Mouse (Mus musculus) induced T-regulatory cell, adult 2 months (primary cell): ENCODE data around the gene Mettl27.
"Not testable (repeated sequence)": the region's sequence is repeated elsewhere in the genome, so short reads cannot be mapped to it uniquely, and the experiment has no call there.

Experiments
- DNase-seq: peaks from one replicate; pipeline ENCODE4 v3.0.0-alpha.2; 2012; ENCODE audit warnings: low read depth

The Mettl27 gene

DNA sequence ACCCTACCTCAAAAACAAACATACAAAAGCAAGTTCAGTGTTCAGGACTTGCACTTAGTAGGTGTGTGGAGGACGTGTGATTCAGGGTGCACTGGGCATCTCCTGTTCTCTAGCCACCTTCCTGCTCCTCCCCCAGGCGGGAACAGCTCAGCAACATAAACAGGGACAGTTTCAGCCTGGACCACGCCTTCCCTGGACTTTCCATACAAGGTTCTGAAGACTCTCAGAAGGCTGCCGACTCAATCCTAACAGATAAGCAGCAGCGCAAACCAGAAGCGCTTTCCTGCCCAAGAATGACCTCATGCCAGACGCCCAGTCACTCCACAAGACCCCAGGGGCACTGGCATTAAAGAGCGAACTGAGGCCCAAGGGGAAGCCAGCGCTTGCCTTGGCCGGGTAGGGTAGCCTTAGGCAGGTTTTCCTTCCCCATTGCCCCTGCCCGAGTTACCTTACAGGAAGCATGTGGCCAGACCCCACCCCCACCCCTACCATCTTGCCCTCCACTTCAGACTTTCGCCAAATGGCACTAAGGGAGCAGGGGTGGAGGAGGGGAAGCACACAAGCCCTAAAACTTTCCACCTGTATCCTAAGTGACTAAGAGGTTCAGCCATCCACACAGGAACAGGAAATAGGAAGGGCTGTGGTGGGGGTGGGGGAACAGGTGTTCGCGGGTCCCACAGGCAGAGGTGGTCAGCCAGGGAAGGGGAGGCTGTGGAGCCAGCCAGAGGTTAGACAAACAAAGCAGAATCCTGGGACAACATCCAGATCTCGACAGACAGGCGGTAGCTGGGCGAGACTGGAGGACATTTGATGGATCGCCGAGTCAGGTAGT, 19.1 kb downstream of the Mettl27 start:
- DNase-seq: no peak

DNA sequence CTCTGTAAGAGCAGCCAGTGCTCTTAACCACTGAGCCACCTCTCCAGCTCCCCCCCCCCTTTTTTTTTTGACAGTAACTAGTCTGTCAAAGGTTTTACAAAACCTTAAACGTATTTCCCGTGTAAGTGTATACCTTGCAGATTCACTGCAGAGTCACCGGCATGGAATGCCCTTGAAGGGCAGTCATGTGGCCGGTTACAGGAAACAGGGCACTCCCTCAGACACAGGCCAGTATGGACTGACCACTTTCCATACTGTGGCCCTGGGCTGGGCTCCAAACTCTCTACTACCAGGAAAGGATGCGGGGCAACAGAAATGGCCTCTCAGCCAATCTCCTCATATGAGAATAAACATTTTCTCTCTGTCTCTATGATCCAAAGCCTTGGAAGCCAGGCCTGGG, 23.3 kb downstream of the Mettl27 start:
- no peak for DNase-seq

DNA sequence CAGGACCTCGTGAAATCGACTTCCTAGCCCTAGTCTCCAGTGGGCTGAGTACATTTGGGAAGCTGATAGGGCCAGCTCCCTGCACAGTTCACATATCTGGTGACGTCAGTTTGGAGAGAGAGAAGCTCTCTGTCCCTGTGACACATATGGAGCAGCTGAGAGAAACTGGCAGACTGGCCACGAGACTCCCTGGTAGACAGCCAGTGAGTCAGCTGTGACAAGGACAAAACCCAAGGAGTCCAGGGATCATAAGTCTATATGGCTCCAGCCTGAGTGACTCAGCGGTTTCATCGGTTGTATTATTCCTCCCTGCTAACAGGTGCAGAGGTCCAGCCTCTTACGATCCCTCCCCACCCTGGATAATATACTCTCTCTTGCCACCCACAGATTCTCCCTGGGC, 26.9 kb downstream of the Mettl27 start:
- no peak for DNase-seq

DNA sequence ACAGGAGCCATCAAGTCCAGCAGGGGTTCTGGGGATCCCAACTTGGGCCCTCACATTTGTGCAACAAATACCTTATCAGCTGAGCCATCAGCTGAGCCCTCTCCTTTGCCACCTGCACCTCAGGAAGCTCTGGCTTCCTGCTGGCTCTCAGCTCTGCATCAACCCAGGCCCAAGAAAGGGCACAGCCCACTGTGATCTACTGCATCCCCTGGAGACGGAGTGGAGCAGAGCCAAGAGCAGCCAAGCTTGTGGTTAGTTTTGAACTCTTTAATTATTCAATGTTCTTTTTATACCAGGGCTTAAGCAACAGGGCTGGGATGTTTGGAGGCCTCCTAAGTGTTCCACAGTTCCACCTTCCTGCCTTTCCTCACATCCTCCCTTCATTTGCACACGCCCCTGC, 28.3 kb downstream of the Mettl27 start:
- DNase-seq: no peak

DNA sequence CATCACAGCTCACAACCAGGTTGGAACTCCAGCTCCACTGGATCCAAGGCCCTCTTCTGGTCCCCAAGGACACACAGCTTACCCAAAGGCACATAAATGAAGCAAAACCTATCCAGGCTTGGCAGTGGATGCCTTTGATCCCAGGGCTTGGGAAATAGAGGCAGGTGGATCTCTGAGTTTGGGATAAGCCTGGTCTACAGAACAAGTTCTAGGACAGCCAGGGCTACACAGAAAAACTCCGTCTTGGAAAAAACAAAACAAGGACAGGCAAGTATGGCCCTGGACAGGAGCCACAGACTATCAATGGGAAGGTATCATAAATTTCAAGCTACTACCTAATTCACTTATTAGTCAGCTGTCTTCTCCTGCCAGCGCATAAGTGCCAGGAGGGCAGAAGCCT, 29.4 kb downstream of the Mettl27 start:
- no peak for DNase-seq

DNA sequence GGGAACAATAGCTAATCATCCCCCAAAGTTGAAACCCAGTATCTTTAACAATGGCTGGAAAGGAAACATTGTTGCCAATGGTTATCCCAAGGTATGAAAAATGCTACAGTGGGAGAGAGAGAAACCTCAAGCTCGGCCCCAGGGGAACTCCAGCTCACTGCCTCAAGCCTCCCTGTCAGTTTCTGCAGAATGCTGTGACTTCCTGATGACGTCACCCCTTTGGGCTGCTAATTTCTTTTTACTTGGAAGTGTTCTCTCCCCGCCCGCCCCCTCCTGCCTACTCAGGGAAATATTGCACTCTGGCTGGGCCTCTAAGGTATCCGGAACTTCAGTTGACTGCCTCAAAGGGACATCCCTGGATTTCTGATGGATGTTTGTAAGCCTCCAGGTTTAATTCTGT, 31.4 kb downstream of the Mettl27 start:
- no peak for DNase-seq

DNA sequence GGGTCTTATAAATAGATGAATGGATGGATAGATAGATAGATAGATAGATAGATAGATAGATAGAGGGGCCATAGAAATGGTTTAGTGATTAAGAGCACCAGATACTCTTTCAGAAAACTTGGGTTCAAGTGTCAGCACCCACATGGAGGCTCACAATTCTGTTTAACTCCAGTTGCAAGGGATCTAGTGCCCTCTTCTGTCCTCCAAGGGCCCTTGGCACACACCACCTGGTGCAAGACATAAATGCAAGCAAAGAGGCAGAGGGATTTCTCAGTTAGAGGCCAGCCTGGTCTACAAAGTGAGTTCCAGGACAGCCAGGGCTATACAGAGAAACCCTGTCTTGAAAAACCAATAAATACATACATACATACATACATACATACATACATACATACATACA, 32.5 kb downstream of the Mettl27 start:
- DNase-seq: not testable (repeated sequence)

DNA sequence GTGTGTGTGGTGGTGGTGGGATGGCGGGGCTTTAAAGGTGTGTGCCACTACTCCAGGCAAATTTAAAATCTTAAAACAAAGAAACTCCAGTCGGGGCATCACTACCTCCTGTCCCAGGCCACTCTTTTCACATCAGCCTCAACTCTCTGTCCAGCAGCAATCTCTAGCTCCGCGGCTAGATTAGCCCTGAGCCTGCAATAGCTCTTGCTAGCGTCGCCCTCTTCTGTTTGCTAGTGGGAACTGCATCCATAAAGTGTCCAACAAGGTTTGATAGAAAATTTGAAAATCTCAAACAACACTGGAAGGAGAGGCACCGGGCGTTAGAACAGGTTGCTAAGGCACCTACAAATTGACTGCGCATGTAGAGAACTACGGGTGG, 33.3 kb downstream of the Mettl27 start:
- DNase-seq: peak; percentile 85

DNA sequence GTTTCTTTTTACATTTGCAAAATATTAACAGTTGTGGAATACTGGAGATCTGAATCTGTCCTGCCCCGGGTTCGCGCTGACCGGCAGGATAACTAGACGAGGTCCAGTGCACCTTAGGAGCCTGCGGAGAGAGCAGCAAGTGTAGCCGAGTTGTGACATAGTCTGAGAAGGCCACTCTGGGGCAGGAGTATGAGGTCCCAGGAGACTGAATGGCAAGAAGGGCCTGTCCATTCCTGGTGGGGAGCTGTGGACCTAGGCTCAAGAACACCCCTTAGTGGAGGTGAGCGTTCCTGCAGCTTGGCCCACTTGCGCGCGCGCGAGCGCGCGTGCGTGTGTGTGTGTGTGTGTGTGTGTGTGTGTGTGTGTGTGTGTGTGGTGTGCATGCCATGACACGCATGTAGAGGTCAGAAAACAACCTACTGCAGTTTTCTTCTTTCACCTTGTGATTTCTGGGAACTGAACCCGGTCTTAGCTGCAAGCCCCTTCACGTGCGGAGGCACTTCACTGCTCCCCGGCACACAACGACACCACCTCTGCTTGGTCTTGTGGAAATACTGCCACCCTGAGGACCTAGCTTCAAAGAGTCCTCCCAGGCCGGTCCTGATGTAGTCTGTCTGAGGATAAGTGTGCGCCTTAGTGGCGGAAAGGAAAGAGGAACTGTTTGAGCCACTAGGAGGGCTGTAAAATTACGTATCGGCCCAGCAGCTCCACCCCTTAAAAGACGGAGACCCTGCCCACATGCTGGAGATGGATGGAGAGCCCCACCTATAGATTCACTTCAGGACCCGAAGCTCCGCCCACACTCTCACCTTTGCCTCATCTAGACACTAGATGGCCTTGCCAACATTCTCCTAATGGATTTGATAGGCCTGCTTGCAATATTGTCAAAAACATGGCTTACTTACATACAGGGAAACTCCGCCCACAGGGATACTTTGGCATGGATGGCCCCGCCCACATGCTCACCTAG, 34.0 kb downstream of the Mettl27 start:
- peak; percentile 87 for DNase-seq

DNA sequence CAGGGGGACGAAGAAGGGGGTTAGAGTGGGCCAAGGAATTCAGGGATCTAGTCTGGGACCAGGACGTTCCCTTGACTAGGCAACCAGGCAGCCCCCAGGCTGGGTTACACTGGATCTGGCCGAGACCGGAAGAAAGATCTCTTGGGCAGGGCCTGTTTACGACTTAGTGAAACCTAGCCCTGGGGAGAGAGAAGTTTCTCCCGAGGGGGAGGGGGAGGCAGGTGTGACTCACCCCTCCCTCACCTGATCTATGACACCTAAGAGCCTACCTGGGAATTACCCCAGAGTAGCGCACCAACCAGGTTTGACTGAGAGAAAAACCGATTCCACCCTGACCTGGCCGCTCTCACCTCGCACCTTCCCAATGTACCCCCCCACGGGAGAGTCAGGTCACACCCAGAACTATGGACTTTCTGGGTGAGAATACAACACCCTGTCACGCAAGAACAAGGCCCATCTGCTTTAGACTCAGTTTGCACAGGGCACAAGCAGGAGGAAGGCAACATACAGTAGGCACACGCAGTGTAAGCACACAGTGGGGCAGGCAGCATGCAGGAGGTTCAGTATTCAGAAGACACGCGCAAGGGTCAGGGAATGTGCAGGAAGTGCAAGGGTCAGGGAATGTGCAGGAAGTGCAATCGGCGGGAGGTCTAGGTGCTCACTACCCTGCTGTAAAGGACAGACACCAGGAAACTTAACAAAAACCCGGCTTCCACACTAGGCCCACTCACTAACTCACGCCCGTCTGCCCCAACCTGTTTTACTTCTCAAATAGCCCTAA, 35.2 kb downstream of the Mettl27 start:
- DNase-seq: no peak

DNA sequence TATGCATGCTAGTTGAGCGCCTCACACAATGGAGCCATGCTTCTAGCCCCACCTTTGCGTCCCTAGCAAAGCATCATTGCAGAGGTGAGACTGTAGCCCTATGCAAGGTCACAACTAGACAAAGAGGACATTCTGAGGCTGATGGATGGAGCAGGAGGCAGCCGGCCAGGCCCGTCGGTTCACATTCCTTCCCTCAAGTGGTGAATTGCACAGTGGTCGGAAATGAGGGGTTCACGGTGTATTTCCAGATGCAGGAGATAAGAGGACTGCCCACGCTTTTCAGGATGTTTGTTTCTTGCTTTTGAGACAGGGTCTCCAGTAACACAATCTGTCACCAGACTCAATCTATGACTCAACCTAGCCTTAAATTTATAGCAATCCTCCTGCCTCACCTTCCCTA, 38.5 kb downstream of the Mettl27 start:
- DNase-seq: no peak

DNA sequence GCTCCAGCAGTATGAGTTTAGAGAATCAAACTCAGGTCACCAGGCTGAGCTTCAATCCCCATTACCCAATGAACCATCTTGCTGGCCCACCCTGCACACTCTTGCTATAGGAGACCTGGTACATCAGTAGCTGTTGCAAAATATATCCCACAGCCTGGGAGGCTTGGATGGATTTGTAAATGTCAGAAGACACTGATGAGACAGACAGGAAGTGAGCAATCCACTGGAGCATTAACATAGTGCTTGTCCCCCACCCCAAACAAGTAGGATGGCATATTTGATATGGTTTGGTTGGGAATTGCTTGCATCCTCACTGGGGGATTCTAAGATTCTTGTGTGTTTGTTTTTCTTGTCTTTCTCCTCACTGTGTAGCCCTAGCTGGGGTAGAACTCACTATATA, 40.9 kb downstream of the Mettl27 start:
- DNase-seq: no peak

DNA sequence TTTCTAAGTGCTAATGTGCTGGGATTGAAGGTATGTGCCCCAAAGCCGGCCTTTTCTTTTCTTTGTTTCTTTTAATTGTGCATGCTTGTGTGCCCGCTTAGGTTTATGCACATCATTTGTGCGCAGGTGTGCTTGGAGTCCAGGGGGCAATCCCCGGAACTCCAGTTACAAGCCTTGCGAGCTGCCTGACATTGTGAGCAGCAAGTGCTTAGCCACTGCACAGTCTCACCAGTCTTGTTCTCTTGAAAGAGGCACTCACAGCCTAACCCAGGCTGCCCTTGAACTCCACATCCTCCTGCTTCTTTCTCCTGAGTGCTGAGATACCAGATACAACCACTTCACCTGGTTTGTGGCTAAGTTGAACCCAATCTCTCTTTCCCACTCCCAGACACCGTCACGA, 41.4 kb downstream of the Mettl27 start:
- DNase-seq: no peak

DNA sequence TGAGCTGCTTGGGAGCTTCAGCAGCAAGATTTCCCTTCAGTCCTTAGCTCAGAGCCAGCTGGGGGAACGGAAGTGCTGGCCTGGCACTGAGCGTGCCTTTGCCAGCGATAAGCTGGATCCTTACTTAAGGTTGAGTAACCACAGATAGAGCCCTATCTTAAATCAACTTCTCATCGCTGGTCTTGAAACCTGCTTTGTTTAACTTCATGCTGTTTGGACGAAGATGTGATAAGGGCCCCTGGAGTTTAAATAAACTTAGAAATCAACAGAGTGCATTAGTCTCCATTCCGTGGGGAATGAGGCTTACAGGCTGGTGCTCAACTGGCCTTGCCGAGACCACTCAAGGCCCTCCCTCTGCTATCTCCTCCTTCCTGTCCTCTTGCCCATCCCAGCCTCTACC, 42.1 kb downstream of the Mettl27 start:
- DNase-seq: no peak

DNA sequence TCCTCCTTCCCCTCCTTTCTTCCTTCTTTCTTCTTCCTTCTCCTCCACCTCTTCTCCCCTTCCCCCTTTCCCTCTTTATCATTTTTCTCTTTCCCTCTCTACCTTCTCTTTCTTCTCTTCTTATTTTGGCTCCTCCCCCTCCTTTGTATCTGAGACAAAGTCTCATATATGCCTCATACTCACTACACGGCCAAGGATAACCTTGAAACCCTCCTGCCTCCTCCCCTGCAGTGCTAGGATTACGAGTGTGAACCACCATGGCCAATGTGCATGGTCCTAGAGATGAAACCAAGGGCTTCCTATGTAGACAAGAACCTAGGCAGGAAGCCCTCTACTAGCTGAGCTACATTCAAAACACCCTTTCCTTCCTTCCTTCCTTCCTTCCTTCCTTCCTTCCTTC, 42.8 kb downstream of the Mettl27 start:
- no peak for DNase-seq

DNA sequence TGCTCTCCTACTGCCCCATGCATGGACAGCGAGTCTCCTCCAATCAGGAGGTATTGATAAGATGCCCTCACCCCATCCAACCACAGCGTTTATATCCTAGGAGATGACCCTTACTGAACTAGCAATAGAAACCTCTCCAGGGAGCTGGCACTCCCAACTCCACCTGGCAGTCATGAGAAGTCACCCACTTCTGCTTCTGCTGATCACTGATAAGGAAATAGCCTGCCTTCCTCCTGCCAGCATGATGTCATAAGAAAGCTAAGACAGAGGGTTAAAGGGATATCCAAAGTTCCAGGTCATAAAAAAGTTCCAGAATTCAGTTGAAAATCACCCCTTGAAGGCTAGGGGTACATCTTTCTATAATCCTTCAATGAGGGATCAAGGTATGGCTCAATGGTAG, 44.0 kb downstream of the Mettl27 start:
- DNase-seq: no peak

DNA sequence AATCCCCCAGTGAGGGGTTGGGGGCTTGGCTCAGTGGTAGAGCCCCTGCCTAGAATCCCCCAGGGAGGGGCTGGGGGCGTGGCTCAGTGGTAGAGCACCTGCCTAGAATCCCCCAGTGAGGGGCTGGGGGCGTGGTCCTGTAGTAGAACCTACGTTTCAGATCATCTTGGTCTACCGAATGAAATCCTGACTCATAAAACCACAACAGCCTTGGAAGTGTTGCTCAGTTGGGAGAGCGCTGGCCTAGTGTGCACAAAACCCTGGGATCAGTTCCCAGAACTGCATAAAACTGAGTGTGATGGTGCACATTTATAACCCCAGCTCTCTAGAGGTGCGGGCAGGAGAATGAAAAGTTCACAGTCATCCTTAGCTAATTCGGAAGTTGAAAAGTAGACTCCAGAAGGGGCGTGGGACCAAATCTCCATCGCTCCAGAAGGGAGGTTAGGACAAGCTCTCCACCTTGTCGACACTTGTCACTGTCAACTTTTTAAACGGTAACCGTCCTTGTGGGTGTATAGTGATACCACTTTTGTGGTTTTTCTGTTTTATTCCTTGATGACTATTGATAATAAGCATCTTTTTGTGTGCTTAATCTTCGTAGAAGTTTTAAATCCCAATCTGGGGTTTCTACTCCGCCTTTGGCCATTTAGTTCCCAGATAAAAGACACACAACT, 44.5 kb downstream of the Mettl27 start:
- no peak for DNase-seq

DNA sequence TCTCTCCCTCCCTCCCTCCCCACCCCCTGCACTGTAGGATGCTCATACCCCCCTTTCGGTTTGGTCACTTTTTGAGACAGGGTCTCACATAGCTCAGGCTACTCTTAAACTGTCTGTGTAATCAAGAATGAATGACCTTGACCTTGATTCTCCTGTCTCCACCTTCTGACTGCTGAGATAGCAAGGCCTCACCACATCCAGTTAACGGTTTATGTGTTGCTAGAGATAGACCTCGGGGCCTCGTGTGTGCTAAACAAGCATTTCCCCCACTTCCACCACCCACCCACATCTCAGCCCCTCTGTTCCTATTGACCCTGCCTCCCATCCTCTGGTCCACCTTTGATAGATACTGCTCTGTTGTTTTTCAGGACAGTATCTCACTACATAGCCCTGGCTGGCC, 45.7 kb downstream of the Mettl27 start:
- no peak for DNase-seq

DNA sequence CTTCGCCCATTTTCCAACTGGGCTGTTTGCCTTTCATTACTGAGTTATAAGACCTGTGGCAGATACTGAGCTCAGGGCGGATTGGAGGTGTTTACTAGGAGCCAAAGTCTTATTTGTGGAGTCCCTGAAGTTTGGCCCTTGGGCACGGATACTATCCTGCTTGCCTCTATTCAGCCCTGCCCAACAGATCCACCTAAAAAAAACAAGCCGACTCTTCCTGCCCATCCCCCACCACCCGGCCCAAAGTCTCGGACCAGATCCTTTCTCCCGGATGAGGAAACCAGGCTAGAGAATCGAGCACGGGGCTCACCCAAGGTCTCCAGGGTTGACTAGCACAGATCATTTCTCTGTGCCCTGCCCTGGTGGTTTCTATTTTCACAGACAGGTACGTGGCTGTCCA, 49.0 kb downstream of the Mettl27 start:
- no peak for DNase-seq

DNA sequence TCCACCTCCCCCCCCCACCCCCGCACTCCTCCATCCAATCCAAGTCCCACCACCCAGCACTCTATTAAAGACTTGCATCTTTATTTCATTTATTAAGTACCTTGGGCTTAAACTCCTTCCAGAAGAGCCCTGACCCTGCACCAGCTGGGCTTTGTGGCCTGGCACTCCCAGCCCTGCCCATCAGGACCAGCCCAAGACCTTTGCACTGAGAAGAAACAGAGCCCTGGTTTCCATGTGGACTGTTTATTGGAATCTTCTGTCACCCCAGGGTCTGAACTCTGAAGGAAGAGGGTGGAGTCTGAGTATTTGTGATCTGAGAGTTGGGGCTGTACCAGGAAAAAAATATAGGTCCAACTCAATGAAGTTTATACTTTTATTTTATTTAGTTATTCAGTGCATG, 50.9 kb downstream of the Mettl27 start:
- no peak for DNase-seq

DNA sequence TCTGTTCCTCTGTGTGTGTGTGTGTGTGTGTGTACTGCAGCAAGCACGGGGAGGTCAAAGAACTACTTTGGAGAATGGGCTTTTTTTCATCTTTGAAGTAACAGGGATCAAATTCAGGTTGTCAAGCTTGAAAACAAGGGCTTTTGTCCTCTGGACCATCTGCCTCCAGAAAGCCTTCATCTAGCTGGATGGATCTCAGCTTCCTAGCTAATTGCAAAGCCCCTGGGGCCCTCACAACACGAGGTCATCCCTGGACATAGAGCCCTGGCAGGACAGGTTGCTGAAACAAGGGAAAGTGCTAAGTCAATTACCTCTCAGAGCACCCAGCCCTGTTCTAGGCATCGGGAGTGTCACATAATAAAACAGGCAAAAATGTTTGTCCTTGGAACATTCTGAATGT, 51.6 kb downstream of the Mettl27 start:
- no peak for DNase-seq
